Mouse (Mus musculus): Measurements from ENCODE around the gene Slc10a7. TPM values are rescaled to one million over a fixed set of nuclear protein-coding genes. Genes with fewer than 3 reads are reported as not detected.

Gene Slc10a7
- polyA plus RNA-seq, 1 experiment: not detected

DNA sequence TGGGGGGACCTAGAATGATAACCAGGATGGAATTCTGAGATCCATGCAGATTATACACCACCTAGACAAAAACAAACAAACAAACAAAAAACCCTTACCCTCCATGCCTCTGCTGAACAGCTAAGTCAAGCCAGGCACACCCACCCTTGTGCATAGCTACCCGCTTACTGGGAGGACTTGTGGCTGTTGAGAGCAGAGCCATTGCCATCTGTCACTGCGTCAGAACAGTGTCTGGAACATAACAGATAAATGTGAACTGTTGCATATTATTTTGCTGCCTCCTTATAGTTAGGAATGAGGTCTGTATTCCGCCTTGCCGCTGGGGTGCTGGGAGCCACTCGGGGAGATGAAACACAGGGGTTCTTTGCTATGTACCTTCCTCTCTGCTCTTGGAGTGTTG lies 212.4 kb downstream of the Slc10a7 start:
- 96% methylated on average over 5 of the region's 5 CpGs for WGBS
- TF ChIP-seq CTCF (IDR thresholded peaks at IDR 0.05; ENCODE audit: insufficient read depth, low read depth, low read length): no peak
- no peak for TF ChIP-seq POLR2A (IDR thresholded peaks at IDR 0.05; ENCODE audit: insufficient read depth, low read depth, low read length)
- no peak overlapping the region for H3K4me3 ChIP-seq (ENCODE audit: insufficient read depth, low read depth, low read length)
- H3K4me1 ChIP-seq (ENCODE audit: control insufficient read depth, insufficient read depth, low read length): no peaks in the 10 kb centered on the region
- H3K27ac ChIP-seq (ENCODE audit: insufficient read depth, low read depth, low read length): no peak overlapping the region

DNA sequence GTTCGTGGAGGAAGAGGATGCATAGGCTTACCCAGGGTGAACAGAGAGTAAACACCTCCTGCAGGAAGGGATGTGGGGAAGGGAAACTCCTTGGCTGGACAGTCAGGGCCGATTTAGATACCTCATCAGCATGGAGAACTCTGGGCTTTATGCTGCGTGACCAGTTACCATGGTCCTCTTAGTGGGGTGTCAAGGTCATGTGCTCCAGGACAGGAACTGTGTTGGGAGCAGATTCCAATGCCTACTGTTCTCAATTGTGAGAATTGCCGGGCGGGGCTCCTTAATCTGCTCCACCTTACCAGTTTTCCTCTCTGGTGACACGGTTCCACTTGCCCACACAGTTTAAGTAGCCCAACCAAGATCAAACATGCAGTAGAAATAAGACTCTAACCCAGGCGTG lies 213.1 kb downstream of the Slc10a7 start:
- WGBS: 94% methylated on average over 7 of the region's 7 CpGs
- no peak for TF ChIP-seq POLR2A (IDR thresholded peaks at IDR 0.05; ENCODE audit: insufficient read depth, low read depth, low read length)
- no peak for TF ChIP-seq CTCF (IDR thresholded peaks at IDR 0.05; ENCODE audit: insufficient read depth, low read depth, low read length)
- Histone ChIP-seq H3K4me3 (ENCODE audit: insufficient read depth, low read depth, low read length) (no peak overlapping the region), H3K27ac (ENCODE audit: insufficient read depth, low read depth, low read length) (no peak overlapping the region), H3K4me1 (ENCODE audit: control insufficient read depth, insufficient read depth, low read length) (no peaks in the 10 kb centered on the region)

DNA sequence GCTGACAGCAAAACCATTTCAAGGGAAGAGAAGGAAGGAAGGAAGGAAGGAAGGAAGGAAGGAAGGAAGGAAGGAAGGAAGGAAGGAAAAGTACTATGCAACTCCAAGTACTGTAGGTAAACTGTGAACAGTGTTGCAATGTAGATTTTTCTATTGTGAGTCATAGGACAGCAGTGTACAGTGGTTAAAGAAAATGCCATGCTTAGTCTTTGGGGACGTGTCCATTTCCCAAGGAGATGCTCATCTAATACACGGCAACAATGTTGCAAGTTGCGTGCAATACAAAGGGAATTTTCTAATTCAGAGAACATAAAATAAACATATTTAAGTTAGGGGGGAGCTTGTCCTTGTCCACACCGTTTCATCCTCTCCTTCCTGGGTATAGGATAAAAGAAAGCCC lies 215.7 kb downstream of the Slc10a7 start:
- H3K4me1 ChIP-seq (ENCODE audit: control insufficient read depth, insufficient read depth, low read length): no peaks in the 10 kb centered on the region
- WGBS: 94% methylated on average over 4 of the region's 4 CpGs
- TF ChIP-seq CTCF (IDR thresholded peaks at IDR 0.05; ENCODE audit: insufficient read depth, low read depth, low read length): no peak
- no peak for TF ChIP-seq POLR2A (IDR thresholded peaks at IDR 0.05; ENCODE audit: insufficient read depth, low read depth, low read length)

DNA sequence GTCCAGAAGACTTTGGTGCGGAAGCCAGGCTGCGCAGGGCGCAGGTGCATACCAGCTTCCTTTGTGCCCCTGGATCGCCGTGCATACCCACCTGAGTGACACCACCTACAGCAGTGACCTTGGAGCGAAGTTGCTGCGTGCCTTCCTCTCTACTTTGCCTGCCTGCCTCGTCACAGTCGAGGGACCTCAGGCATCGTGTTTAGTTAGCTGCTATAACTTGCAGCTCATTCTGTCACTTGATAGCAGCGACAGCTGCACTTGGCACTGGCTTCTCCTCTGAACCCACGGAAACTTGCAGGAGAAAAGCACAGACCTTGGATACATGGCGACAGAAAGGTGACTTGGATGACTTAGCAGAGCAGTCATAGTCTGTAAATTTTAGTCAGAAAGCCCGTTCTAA lies 219.1 kb downstream of the Slc10a7 start:
- Histone ChIP-seq H3K4me3 (ENCODE audit: insufficient read depth, low read depth, low read length) (no peak overlapping the region), H3K4me1 (ENCODE audit: control insufficient read depth, insufficient read depth, low read length) (no peaks in the 10 kb centered on the region), H3K27ac (ENCODE audit: insufficient read depth, low read depth, low read length) (no peak overlapping the region)
- TF ChIP-seq CTCF (IDR thresholded peaks at IDR 0.05; ENCODE audit: insufficient read depth, low read depth, low read length) (no peak), POLR2A (IDR thresholded peaks at IDR 0.05; ENCODE audit: insufficient read depth, low read depth, low read length) (no peak)
- WGBS: 95% methylated on average over 14 of the region's 14 CpGs

More for the DNA sequence above, 215.7 kb downstream of the Slc10a7 start:
- Histone ChIP-seq H3K4me3 (ENCODE audit: insufficient read depth, low read depth, low read length) (no peak overlapping the region), H3K27ac (ENCODE audit: insufficient read depth, low read depth, low read length) (no peak overlapping the region)

DNA sequence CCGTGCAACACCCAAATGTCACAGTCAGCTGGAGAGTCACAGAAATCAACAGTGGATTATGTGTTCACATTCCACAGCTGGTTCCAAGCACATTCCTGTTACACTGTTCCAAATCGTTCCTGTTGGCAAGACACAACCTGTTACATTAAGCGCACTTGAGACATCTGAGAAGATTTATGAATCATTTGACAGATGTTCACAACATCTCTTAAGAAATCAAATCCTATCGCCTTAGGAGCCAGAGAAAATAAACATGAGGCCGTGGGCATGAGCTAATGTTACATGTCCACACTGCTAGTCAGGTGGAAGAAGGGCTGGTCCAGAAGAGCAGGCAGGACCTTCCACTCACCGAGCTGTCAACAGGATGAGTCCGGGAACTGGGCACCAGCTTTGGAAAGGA lies 223.3 kb downstream of the Slc10a7 start:
- no peaks in the 10 kb centered on the region for H3K4me1 ChIP-seq (ENCODE audit: control insufficient read depth, insufficient read depth, low read length)
- no peak overlapping the region for H3K27ac ChIP-seq (ENCODE audit: insufficient read depth, low read depth, low read length)
- WGBS: 88% methylated on average over 7 of the region's 7 CpGs
- TF ChIP-seq POLR2A (IDR thresholded peaks at IDR 0.05; ENCODE audit: insufficient read depth, low read depth, low read length) (no peak), CTCF (IDR thresholded peaks at IDR 0.05; ENCODE audit: insufficient read depth, low read depth, low read length) (no peak)
- no peak overlapping the region for H3K4me3 ChIP-seq (ENCODE audit: insufficient read depth, low read depth, low read length)

DNA sequence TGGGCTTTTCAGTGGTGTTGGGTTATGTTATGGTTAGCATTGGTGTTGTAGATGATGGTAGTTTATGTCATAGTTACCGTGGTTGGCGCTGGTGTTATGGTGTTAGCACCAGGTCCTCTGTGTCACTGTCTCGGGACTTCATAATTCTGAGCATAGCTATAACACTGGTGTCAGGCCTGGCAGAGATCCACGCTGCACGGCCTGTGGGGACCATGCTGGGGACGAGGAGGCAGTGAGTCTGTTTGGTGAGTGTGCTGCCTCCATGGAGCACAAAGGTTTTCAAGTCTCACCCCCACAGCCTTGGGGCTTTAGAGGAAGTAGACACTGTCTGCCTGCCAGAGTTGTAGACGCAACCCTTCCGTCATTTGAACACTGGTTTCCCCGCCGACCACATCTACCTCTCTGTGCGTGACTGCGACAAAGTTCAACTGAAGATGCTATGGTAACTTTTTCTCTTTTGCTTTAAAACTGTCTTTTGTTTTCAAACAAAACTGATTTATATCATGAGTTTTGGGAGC lies 223.9 kb downstream of the Slc10a7 start:
- H3K4me3 ChIP-seq (ENCODE audit: insufficient read depth, low read depth, low read length): no peak overlapping the region
- no peak overlapping the region for H3K27ac ChIP-seq (ENCODE audit: insufficient read depth, low read depth, low read length)
- H3K4me1 ChIP-seq (ENCODE audit: control insufficient read depth, insufficient read depth, low read length): no peaks in the 10 kb centered on the region
- no peak for TF ChIP-seq CTCF (IDR thresholded peaks at IDR 0.05; ENCODE audit: insufficient read depth, low read depth, low read length)
- no peak for TF ChIP-seq POLR2A (IDR thresholded peaks at IDR 0.05; ENCODE audit: insufficient read depth, low read depth, low read length)
- WGBS: 90% methylated on average over 12 of the region's 12 CpGs

DNA sequence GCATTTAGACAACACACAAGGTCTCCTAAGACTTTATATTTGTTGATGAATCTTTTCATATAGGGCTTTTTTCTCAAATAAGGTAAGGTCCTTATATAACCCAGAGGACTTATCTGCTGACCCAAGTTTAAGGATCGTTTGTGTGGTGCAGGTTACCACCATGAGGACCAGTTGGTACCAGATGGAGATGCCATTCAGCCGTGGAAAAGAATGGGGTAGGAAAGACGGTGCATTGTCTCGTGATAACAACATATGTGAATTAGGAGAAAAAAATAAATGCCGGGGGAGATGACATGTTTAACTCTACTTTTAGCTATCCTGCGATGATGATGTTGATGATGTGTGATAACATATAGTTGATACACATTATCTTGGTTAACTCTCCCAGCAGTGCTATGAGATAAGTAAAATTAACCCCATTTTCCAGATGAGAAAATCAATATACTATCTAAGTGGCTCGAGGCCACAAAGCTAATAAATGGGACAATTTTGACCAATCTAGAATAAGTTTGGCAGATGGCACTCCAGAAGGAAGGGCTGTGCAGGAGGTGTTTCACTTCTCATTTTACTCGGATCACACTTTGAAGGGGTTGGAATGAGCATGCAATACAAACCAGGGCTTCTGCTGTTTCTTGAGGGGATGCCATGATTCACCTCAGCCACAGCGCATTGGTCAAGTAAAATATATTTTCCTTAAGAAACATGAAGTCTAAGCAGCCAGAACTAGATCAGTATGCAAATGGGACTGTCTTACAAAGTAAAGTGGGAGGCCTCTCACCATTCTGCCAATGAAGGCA lies 225.8 kb downstream of the Slc10a7 start:
- Histone ChIP-seq H3K27ac (ENCODE audit: insufficient read depth, low read depth, low read length) (no peak overlapping the region), H3K4me1 (ENCODE audit: control insufficient read depth, insufficient read depth, low read length) (no peaks in the 10 kb centered on the region), H3K4me3 (ENCODE audit: insufficient read depth, low read depth, low read length) (no peak overlapping the region)
- WGBS: 95% methylated on average over 9 of the region's 9 CpGs
- TF ChIP-seq CTCF (IDR thresholded peaks at IDR 0.05; ENCODE audit: insufficient read depth, low read depth, low read length) (no peak), POLR2A (IDR thresholded peaks at IDR 0.05; ENCODE audit: insufficient read depth, low read depth, low read length) (no peak)

DNA sequence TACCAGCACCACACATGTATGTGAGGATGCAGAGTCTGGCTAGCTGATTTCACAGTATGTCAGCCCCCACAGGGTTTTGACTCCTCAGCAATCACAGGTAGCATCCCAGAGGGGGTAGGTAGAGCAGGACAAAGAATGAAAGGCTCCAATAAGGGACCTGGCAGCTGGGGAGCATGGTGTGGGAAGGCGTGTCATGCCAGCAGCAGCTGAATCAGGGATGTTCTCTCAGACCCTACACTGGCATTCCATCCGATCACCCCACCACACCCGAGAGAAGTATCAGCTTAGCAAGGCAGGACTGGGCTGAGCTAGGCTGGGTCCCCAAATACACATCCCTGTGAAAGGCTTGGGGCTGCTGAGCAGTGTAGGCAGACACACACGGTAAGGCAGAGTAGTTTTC lies 229.2 kb downstream of the Slc10a7 start:
- Histone ChIP-seq H3K4me3 (ENCODE audit: insufficient read depth, low read depth, low read length) (no peak overlapping the region), H3K27ac (ENCODE audit: insufficient read depth, low read depth, low read length) (no peak overlapping the region), H3K4me1 (ENCODE audit: control insufficient read depth, insufficient read depth, low read length) (0 out of 2 replicates have a peak, but pooled peaks cover 2% of the 10 kb centered on the region)
- TF ChIP-seq CTCF (IDR thresholded peaks at IDR 0.05; ENCODE audit: insufficient read depth, low read depth, low read length) (no peak), POLR2A (IDR thresholded peaks at IDR 0.05; ENCODE audit: insufficient read depth, low read depth, low read length) (no peak)
- 91% methylated on average over 4 of the region's 4 CpGs for WGBS

DNA sequence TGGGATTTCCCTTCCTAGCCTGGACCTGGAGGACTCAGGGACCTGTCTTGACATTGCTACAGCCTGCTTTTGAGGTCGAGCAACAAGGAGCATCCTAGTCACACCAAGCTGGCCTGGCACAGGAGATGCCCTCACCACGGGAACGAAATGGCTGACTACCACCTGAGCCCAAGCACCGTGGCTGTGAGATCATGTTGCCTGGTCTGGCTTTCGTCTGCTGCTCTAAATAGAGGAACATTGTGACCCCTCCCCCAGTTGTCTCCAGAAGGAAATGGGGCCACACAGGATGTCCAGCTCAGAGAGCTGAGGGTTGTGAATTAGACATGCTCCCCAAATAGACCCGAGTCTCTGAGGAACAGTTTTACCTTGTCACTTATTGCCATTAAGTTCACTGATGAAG lies 231.8 kb downstream of the Slc10a7 start:
- H3K4me3 ChIP-seq (ENCODE audit: insufficient read depth, low read depth, low read length): no peak overlapping the region
- no peak for TF ChIP-seq POLR2A (IDR thresholded peaks at IDR 0.05; ENCODE audit: insufficient read depth, low read depth, low read length)
- no peak for TF ChIP-seq CTCF (IDR thresholded peaks at IDR 0.05; ENCODE audit: insufficient read depth, low read depth, low read length)
- H3K27ac ChIP-seq (ENCODE audit: insufficient read depth, low read depth, low read length): no peak overlapping the region
- 0 out of 2 replicates have a peak, but pooled peaks cover 2% of the 10 kb centered on the region for H3K4me1 ChIP-seq (ENCODE audit: control insufficient read depth, insufficient read depth, low read length)
- WGBS: 68% methylated on average over 6 of the region's 6 CpGs

Measured in olfactory bulb, adult 2 months (tissue).